Mouse (Mus musculus): ENCODE measurements around the gene Mis12.

Mis12 gene

DNA sequence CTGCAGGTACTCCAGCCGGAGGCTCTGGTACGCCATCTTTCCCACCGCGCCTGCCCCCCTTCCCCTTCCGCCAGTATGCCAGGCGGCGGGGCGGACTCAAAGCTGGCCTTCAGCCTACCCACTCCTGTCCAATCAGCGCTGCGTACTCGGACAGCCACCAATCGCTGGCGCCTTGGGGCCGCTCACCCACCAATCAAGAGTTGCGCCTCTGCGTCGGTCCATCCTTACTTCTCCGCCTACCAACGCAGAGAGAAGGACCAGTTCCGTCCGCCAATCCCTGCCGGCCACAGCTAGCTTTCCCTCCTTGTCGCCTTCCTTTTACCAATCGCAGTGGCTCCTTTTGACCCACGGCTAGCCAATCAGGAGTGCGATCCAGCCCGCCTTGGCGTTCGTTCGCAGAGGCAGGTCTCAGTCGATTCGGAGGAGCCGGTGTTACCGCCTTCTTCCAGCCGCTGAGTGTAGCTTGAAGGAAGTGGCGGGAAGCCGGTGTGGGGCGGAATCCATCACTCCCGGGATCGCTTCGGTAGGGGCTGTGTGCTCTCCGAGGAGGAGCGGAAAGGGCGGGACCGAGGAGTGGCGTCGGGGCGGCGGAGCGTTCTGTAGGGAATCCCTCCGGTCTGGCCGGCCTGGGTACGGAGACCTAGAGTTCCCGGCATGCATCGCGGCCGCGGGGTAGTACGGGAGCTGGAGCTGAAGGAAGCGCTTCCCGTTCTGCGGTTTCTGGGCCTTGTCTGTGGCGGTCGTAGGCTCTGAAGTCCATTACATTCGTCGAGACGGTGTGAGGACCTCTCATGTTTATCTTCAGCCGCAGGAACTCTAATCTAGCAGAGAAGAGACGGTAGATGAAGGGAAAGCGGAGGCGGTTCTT is at the start of gene Mis12, which contains the start of gene Derl2:
TSS of gene Mis12 (plus strand) at position 411 of the 868 bp plus-strand sequence.
TSS of gene Derl2 (minus strand) at position 641 of the 868 bp plus-strand sequence.
- peak; percentile 100 for DNase-seq (ENCODE audit: low read depth, low spot score)

DNA sequence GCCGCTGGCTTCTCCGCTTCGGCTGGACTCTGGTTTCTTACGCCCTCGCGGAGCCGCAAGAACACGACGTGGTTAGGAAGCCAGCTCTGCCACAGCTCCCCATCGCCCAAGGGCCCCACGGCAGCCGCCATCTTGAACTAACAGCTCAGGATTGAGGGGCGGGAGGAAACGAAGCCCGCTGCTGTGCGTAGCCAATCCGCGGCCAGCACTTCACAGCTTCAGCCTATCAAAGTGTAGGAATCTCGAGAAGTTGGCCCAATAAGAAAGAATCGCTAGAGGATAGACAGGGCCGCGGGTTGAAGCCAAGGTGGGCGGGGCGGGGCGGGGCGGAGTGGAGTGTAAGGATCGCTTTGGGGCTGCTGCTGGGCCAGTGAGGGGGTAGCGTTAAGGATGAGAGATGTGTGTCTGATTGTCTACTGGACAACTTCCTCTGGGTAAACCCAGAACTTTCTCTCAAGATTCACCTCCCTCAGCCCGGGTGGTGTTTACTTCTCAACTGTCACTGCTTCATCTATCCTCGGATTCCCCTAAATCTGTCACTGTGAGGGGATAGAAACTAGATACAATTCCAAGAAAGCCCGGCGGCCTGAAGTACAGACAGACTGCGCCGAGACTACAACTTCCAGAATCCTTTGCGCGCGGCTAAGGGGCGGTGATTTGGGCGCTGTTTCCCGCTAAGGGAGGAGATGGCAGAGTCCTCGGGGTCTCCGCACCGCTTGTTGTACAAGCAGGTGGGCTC is 49.4 kb upstream of the Mis12 start, which contains the start of the genes Nup88 and Rpain:
TSS of gene Nup88 (minus strand) at position 153 of the 739 bp plus-strand sequence.
TSS of gene Rpain (plus strand) at position 393 of the 739 bp plus-strand sequence.
- DNase-seq (ENCODE audit: low read depth, low spot score), result peak; percentile 98

DNA sequence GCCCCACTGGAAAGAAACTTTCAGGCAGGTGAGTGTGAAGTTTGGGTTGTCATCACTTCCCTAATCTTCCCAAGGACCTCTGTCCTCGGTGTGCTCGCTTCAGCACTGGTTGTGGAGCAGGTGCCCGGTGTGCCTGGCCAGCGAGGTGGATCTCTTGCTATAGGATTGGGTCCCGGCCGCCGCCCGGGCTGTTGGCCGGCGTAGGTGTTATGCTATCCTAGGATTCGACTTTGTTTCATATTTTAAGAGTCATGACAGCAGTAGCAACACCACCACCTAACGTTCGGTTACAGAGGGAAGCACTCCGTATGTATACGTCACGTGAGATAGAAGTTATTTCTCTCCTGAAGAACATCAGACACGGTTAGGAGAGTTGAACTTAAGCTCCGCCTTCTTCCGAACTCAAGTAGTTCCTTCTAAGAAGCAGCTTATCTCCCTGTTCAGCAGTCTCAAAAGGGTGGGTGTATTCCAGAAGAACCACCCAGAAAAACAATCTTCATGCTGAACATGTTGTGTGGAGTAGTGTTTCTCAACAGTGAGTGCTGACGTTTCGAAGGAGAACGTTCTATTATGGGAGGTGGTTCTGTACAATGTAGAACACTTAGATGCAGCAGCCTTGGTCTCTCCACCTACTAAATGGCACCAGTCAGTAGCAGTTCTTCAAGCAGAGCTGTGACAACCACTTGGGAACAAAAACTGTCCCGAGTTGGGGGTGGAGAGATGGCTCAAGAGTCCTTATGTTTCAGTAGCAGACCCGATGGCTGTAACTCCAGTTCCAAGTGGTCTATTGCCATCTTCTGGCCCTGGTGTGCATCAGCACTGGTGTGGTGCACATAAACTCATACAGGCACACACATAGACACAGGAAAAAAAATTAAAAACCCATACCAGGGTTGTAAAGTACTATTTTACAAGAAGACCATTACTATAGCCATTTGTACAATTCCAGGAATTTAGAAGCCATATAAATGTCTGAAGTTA is 48.6 kb upstream of the Mis12 start:
- peak; percentile 71 for DNase-seq (ENCODE audit: low read depth, low spot score)

DNA sequence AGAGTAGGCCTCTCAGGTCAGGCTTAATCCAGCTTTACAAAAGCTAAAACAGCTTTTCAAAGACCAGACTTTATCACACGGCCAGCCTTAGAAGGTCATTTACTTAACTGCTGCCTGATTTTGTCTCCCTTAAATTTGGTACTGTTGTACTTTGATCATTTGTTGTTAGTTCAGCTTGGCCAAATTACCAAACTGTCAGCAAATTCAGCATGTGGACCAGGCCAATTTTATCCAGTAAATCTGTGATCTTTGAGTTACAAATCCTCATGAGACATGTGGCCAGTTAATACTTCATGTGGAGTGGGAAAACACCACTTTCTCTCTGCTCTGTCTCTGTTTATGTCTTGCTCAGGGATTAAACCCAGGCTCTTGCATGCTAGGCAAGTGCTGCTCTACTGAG is 46.8 kb upstream of the Mis12 start:
- no peak for DNase-seq (ENCODE audit: low read depth, low spot score)

DNA sequence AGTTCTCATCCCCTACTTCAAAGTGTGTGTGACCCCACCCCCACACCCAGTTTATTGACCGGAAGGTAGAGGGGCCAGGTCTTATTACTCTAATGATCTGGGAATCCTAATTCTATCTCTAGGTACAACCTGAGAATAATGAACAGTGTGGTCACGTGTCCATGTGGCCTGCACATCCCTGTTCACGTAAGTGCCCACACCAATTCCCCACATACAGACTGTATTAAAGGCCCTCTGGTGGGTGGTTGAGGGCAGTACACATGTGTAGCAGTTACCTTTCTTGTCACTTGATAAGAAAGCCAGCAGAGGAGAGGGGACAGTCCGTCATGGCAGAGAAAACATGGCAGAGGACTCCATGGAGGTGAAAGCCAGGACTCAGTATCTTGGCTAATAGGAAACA is 45.5 kb upstream of the Mis12 start:
- peak; percentile 71 for DNase-seq (ENCODE audit: low read depth, low spot score)

DNA sequence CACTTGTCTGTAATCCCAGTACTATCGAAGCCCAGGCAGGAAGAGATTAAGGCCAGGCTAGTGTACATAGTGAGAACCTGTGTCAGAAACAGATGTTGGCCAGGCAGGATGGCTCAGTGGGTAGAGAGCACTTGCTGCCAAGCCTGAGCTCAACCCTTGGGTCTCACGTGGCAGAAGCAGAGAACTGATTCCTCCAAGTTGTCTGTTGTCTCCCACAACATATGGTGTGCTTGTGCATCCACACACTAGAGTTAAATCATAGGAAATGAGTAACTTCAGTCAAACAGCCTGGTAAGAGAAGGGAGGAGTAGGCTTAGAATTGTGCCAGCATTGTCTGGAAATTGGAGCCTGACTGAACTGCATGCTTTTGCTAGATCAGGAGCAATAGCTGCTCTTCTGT is 44.2 kb upstream of the Mis12 start:
- DNase-seq (ENCODE audit: low read depth, low spot score), result no peak

DNA sequence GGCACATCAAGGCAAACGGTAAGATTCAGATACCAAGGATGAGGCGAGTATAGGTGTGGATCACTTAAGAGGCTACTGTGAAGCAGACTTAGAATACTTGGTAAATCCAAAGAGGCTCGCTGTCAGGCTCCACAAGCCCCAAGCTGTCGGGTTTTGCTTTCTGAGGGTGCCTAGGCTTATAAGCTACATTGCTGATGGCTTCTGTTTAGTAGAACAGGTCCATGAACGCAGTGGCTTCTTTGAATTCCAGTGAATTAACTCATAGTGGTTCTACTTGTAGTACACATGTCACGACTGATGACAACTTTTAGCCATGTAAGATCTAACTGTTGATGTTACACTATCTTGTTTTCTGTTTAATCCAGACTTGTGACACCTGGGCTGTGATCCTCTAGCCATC is 42.1 kb upstream of the Mis12 start:
- DNase-seq (ENCODE audit: low read depth, low spot score), result no peak

DNA sequence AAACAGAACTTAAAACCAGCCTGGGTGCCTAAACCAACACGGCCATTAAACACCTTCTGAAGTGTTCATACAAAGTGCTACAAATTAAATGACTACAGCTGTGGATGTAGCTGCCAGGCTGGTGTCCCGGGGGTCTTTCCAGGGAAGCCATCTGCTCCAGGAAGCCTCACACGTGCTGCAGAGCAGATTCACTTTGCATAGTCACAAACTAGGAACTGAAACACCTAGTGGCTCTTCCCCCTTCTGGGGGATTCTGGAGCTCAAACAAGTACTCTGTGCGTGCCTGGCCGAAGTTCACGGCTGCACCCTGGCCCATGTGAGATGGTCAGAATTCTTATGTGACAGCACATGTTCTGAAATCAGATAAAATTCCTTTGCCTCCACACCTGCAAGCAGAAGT is 39.2 kb upstream of the Mis12 start:
- DNase-seq (ENCODE audit: low read depth, low spot score), result no peak

DNA sequence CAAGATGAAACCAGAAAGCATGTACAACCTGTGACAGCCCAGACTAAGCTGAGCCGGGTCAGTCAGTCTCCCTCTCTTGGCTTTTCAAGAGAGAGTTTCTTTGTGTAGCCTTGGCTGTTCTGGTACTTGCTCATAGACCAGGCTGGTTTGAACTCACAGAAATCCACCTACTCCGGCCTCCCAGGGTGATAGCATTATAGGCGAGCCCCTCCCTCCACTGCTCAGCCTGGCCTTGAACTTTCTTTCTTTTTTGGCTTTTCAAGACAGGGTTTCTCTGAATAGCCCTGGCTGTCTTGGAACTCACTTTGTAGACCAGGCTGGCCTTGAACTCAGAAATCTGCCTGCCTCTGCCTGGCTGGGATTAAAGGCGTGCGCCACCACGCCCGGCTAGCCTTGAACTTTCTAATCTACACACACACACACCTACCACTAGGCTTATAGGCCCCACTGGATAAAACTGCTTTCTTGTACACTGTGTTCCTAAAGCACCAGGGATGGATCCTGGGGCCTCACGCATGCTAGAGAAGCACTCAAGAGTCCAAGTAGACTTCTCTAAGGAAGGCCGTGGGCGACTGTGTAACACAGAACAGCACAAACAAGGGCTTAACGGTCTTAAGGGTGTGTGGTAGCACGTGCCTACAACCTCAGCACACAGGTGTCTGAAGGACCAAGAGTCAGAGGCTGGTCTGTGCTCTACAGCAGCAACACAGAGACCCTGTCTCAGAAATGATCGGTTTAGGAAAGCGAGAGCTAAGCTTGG is 38.5 kb upstream of the Mis12 start:
- DNase-seq (ENCODE audit: low read depth, low spot score), result peak; percentile 77

DNA sequence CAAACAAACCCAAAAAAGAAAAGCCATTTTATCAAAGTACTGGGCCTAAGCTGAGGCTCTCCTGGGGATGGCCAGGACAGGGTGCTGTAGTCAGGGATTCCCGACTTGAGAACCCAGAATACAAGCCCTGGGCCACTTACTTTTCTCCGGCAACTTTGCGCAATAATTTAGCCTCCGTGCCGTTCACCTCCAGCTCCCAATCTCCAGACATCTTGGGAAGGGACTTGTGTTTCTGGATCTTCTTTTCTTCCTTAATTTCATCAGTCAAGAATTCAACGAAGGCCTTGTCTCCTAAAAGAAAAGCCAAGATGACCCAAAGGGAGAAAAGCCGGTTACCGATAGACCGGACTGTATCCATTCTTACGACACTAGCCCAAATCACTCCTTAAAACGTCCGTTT is 37.4 kb upstream of the Mis12 start:
- DNase-seq (ENCODE audit: low read depth, low spot score), result no peak

DNA sequence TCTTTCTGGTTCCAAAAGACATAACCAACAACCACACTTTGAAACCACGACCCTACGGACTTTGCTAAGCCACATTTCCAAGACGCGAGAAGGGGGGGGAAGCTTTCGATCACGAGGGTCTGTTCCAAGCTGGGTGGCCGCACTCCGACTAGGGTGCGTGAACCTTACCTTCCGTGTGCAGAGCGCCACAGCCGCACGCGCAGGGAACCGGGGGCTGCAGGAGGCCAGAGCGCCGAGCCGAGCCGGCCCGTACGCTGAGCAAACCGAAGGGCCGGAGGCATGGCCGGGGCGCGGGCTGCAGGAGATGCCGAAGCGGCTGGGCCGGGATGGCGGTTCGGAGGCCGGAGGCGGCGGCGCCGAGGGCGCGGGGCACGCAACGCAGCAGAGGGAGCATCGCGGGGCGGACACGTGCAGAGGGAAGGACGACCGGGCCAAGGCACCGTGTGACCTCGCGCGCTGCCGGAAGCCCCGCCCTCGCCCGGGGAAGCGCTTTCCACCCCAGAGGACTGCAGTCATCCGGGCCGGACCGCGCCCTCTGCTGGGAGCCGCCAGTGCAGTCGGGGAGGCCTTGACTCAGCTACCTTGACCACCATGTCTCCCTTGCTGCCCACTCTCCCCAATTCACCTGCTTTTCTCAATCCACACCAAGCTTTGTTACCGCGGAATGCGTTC is 36.7 kb upstream of the Mis12 start, which contains the start of gene C1qbp:
TSS of gene C1qbp (minus strand) at position 470 of the 672 bp plus-strand sequence.
- DNase-seq (ENCODE audit: low read depth, low spot score), result peak; percentile 95

DNA sequence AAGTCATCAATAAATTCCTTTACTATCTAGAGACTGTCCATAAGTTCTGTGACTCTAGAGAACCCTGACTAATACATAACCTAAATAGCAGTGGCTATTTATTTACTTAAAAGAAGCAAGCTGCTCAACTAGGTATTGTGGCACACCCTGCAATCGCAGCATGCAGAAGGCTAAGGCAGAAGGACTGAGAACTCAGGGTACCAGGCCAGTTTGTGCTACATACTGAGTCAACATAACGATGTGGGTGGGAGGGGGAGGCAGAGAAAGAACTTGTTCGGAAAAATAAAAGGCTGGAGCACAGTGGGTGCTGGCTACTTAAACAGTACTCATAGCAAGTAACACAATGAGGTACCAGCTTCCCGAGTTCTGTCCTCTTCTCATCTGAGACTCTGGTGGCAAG is 18.2 kb upstream of the Mis12 start:
- no peak for DNase-seq (ENCODE audit: low read depth, low spot score)

DNA sequence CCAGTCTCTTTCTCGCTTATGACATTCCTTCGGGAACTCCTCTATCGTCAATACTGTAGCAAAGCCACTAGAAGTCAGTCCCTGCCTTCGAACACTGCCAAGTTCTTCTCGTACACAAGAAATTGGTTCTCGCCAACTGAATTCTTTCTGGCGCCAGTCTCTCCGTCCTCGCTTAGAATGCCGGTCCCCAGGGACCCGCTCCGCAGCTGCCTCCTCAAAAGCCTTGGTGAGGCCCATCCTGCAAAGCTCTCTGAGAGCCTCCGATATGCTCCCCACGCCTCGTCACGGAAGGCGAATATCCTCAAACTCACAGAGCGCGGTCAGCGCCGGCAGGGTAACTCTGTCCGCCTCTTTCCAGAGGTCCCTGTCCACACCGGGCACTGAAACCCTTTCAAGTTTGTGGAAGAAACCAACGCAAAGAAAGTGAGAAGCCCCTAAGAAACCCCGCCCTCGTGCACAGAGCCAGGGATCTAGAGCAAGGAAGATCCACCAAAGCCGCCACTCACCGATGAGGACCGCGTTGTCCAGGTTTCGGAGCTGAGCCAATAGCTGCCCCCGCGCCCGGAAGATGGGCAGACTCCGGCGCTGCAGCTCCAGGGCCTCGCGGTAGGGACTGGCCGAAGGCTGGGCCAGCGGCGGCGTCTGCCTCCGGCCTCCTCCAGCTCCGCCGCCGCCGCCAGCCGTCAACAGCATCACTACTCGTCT is 15.6 kb upstream of the Mis12 start:
- peak; percentile 41 for DNase-seq (ENCODE audit: low read depth, low spot score)

DNA sequence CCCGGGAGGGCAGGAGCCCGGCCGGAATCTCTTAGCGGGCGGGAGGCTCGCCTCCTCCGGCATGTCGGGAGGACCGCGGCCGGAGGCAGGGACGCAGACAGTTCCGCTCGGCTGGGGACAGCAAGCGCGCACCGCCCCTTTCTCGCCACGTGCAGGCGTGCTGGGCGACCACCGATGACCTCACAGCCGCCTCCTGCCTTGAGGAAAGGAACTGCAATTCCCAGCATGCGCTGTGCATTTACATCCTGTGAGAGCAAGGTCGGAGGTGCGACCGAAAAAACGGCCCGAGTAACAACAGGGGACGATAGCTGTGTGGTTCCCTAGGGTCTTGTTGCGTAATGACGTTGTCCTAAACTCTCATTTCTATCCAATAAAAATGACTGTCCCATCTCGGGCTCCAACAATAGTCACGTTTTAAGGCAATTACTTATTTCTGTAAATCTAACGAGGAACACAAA is 15.1 kb upstream of the Mis12 start, which contains the start of gene Dhx33:
TSS of gene Dhx33 (minus strand) at position 122 of the 458 bp plus-strand sequence.
- DNase-seq (ENCODE audit: low read depth, low spot score), result peak; percentile 99

DNA sequence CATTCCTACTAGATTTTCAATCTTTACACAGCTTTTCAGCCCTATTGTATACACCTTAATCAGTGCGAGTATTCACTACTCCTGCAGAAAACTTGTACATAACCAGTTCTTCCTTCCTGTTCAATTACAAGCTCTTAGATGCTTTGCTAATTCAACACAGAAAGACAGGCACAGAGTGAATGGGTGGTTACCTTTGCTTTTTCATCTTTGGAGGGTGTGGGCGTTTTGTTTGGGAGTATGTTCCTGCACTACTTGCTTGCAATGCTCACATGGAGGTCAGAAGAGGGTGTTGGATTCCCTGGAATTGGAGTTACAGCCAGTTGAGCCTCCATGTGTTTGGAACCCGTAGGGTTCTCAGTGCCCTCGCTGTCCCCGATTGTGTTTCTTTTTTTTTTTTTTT is 14.4 kb upstream of the Mis12 start:
- DNase-seq (ENCODE audit: low read depth, low spot score), result no peak

DNA sequence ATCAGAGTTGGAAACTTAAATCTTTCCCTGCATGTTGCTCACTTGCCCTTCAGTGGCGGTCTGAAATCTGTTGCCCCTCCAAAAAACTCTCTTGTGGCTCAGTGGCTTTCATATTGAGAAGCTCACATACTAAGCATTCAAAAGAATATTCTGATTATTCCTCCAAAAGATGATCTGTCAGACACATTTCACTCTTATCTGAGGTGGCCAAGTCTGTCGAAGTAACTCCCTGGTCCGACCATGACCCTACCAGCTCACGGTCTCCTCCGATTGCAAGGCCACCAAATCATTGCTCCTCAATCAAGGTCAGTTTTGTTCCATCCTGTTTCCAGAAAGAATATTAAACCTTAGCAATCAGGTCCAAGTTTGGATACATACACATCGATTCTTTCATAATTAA is 12.4 kb upstream of the Mis12 start:
- DNase-seq (ENCODE audit: low read depth, low spot score), result no peak

DNA sequence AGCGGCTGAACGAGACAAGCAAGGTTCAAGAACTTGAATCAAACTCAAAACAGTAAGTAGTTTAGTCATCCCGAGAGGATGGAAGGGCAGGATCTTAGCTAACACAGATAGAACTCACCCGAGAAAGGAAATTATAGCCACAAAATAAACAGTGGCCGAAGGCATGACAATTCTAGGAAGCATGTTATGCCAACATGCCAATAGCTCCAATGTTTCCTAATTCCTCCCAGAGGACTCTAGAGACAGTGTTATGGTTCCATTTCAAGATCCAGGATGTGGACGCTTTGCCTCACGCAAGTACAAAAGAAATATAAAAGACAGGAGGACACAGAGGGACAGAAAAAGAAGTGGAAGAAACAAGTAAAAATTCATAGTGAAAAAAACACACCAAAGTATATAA is 11.6 kb upstream of the Mis12 start:
- no peak for DNase-seq (ENCODE audit: low read depth, low spot score)

DNA sequence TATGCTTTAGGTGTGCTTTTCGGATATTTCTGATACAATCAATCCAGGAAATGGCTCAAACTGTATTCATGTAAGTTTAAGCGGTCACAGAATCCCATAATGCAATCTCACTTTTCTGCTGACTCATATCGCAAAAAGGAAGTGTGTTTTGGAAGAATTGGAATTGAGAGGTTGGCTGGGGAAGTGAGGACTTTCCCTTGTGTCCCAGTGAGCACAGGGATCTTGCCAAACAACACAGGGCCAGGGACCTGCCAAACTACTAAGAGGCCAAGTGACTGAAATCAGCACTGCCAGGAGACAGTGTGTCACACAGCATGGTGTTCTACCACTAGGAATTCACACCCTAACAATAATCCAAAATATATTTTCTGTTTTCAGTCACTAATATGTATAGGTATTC is 11.1 kb upstream of the Mis12 start:
- DNase-seq (ENCODE audit: low read depth, low spot score), result no peak

DNA sequence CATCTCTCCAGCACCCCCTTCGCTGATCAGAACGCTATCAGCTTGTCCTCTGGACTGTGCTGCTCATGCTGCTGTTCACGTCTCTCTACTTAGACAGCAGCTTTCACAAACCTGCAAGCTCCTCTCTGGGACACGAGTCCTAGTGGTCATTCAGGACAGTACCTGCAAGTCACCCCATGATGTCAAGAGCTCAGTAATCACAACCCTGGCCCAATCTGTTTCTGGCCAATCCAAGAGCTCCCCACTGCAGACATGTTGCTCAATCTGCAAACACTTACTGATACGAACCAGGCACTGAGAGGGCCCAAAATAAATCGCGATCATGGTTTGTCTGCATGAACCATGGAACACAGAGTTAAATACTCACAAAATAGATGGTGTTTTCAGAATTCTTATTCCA is 6.7 kb upstream of the Mis12 start:
- no peak for DNase-seq (ENCODE audit: low read depth, low spot score)
